Mouse (Mus musculus) cerebellum, postnatal 25 days (tissue): Measurements from ENCODE around the gene Gm2000.
"Not testable (repeated sequence)": the region's sequence is repeated elsewhere in the genome, so short reads cannot be mapped to it uniquely, and the experiment has no call there.

Source experiments
- DNase-seq, 2 experiments: peaks; one replicate each; pipeline ENCODE4 v3.0.0; 2021; ENCODE audit warnings: mixed read lengths in 2 of 2

Gene Gm2000

GRCm38 (mm10) chr1:156365740-156366139 lies at the start of gene Gm2000:
Gene Gm2000, plus strand, starts transcription at chr1:156366040.
- DNase-seq = no peak

- no peak for DNase-seq
These were observed 42.7 kb upstream of the Gm2000 start for GRCm38 (mm10) chr1:156323126-156323525.

- DNase-seq = no peak
These were observed 25.0 kb upstream of the Gm2000 start for GRCm38 (mm10) chr1:156340847-156341246.

GRCm38 (mm10) chr1:156344433-156344832 lies 21.4 kb upstream of the Gm2000 start:
- DNase-seq = no peak

DNA sequence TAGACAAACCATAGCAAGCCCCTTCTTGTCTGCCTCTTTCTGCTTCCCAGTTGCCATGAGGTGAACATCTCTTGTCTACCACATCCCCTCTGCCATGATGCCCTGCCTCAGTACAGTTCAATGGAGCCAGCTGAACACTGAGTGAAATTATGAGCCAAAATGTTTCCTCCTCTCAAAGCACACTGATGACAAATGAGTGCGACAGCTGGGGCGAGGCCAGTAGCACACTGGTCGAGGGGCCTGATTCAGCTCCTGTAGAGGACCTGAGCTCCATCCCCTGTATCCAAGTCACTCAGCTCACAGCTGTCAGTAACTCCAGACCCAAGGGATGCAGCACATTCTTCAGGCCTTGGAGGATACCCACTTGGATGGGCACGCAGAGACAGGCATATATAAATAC lies 20.2 kb upstream of the Gm2000 start:
- DNase-seq = no peak

DNA sequence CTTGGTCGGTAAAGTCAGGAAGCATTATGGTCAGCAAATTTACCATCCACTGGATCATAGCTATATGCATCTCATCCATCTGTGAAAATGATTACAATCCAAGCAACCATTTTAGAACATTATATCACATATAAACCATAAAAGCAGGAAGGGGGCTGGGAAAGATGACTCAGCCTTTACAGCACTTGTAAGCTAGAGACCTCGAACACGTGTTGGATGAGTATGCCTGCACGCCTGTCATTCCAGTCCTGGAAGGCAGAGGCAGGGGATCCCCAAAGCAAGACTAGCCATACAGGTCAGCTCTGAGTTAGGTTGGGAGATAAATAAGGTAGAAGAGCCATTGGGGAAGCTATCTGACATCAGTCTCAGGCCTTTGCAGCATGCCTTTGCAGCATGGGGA lies 16.8 kb upstream of the Gm2000 start:
- no peak for DNase-seq

GRCm38 (mm10) chr1:156350441-156350840 lies 15.4 kb upstream of the Gm2000 start:
- no peak for DNase-seq

DNA sequence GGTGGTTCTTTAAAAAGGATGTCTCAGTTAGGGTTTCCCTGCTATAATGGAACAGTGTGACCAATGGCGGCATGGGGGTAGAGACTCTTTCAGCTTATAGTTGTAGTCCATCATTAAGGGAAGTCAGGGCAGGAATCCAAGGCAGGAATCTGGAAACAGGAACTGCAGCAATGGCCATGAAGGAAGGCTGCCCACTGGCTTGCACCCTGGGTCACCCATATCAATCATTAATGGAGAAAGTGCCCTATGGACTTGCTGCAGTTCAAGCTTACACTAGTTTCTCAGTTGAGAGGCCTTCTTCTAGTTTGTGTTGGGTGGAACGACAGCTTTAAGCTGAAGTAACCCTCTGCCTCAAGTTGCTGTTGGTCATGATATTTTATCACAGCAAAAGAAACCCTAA lies 13.4 kb upstream of the Gm2000 start:
- DNase-seq = no peak

- no peak for DNase-seq
These were observed 15.4 kb downstream of the Gm2000 start for GRCm38 (mm10) chr1:156381217-156381616.

GRCm38 (mm10) chr1:156386232-156386631 lies 20.4 kb downstream of the Gm2000 start:
- no peak for DNase-seq

GRCm38 (mm10) chr1:156386880-156387279 lies 21.0 kb downstream of the Gm2000 start:
- DNase-seq = no peak

GRCm38 (mm10) chr1:156393148-156393547 lies 27.3 kb downstream of the Gm2000 start:
- no peak for DNase-seq

DNA sequence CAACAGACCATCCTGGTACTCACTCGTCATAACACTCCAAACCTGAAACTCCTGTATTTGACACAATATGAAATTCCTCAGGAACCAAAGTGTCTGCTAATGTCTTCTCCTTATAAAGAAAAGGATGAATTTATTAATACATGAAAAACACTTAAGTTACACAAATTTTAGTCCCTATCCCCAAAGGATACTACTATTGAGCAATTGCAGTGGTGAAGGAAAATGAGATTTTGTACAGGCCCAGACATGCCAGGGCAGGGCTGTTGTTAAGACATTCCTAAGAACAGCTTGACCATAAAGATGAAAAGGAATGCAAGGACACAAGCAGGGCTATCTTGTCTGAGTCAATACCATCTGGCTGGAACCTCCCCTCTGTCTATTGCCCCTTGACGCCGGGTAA lies 34.3 kb downstream of the Gm2000 start:
- not testable (repeated sequence) for DNase-seq

GRCm38 (mm10) chr1:156402491-156402890 lies 36.7 kb downstream of the Gm2000 start:
- no peak for DNase-seq

GRCm38 (mm10) chr1:156403251-156403650 lies 37.4 kb downstream of the Gm2000 start:
- peak; percentile 30 to 50 for DNase-seq

GRCm38 (mm10) chr1:156408004-156408403 lies 42.2 kb downstream of the Gm2000 start:
- no peak for DNase-seq

DNA sequence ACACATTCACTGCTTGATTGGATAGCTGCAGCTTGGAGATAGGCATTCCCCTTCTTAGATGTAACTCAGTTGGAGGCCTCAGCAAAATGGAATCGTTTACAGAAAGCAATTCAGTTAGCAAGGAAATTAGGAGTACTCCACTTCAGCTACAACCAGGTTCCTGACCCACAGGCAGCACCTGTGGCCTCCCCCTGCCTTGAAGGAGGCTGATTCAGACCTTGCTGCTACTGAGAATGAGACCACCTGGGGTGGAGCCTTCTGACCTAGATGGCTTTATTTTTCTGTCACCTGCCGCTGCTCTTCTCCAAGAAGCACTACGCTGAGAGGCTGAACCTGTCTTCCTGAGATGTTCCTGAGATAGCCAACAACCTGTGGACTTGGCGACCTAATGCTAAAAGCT lies 42.7 kb downstream of the Gm2000 start:
- DNase-seq = no peak
